Mouse (Mus musculus): ENCODE results near the gene Uqcr10.
"Not testable (repeated sequence)": the region's sequence is repeated elsewhere in the genome, so short reads cannot be mapped to it uniquely, and the experiment has no call there.

- not testable (repeated sequence) for TF ChIP-seq POLR2A, CTCF (IDR thresholded peaks at IDR 0.05; ENCODE audit: insufficient read depth, low read depth, low read length)
These were observed 6.0 kb upstream of the Uqcr10 start for GRCm38 (mm10) chr11:4710188-4710587.

Data from olfactory bulb, adult 2 months (tissue).